ENCODE assay signal across 23 mouse cellular contexts in genomic region chr17:44170316-44170715, GRCm38 (mm10). TPM values are rescaled to one million over a fixed set of nuclear protein-coding genes. Genes with fewer than 3 reads are reported as not detected.
DNase-seq lines count a peak whose midpoint lies in the region; ATAC-seq and TF ChIP-seq lines count a peak whose summit lies in the region.
"Had no signal": no experiment of that assay in that cellular context is flagged by ENCODE, and none has a peak within 500 bp of the region (broad histone marks: within the 10 kb centered on the region; RNA-seq: fewer than 3 reads in every experiment).

No protein-coding gene starts in this region.

- H3K4me1 ChIP-seq in kidney, adult 2 months (ENCODE audit: control insufficient read depth, insufficient read depth, low read length), result peaks cover 3% of the 10 kb centered on the region; the same call in 1 of the 2 replicates
- H3K4me1 ChIP-seq in liver, postnatal 0 days (ENCODE audit: insufficient read depth), result no peaks in the 10 kb centered on the region
- H3K4me1 ChIP-seq in liver, embryonic 12.5 days, result no peaks in the 10 kb centered on the region
- H3K4me1 ChIP-seq: hindbrain, embryonic 12.5 days; limb, embryonic 10.5 days; neural tube, embryonic 15.5 days had no signal

- no peak overlapping the region for H3K27ac ChIP-seq in kidney, adult 2 months (ENCODE audit: insufficient read depth, low read depth, low read length)
- no peak overlapping the region for H3K27ac ChIP-seq in liver, postnatal 0 days (ENCODE audit: low read depth)
- no peak overlapping the region for H3K27ac ChIP-seq in liver, embryonic 12.5 days
- H3K27ac ChIP-seq: embryonic facial prominence, embryonic 15.5 days; hindbrain, embryonic 12.5 days; layer of hippocampus, adult 2 months; limb, embryonic 10.5 days; neural tube, embryonic 15.5 days had no signal

- WGBS in kidney, adult 2 months, result 65% methylated on average over 3 of the region's 3 CpGs
- WGBS in liver, postnatal 0 days (ENCODE audit: insufficient replicate concordance), result 75% methylated on average over 3 of the region's 3 CpGs
- WGBS in liver, embryonic 12.5 days (ENCODE audit: insufficient replicate concordance), result 72% methylated on average over 3 of the region's 3 CpGs

- no peak for TF ChIP-seq CTCF in kidney, adult 2 months (conservative IDR thresholded peaks at IDR 0.05; ENCODE audit: insufficient read depth, insufficient read length, low read depth, low read length)
- no peak for TF ChIP-seq CTCF in liver, postnatal 0 days (IDR thresholded peaks at IDR 0.05; ENCODE audit: low read depth)

- no peak for TF ChIP-seq POLR2A in kidney, adult 2 months (IDR thresholded peaks at IDR 0.05; ENCODE audit: low read depth, low read length)

- TF ChIP-seq EP300 in liver, postnatal 0 days (IDR thresholded peaks at IDR 0.05; ENCODE audit: low read depth), result no peak

- peak; percentile 62 for DNase-seq in adrenal gland, postnatal 10 days
- DNase-seq in adrenal gland, postnatal 4 days (ENCODE audit: low spot score in 2 of 2), result no peak
- DNase-seq in heart, adult 11 months, result peak; percentile 87
- DNase-seq in heart, adult 9 months (ENCODE audit: low spot score in 2 of 2), result no peak
- peak; percentile 53 for DNase-seq in kidney, adult 2 months
- DNase-seq in kidney, adult 9 months, result no peak
- peak; percentile 30 for DNase-seq in liver, postnatal 0 days
- DNase-seq: cerebellum, adult 9-10 months; liver; lung, adult 2 months; lung, postnatal 14 days; thymus, adult 18-20 months; thymus, postnatal 36 days had no signal

- H3K36me3 ChIP-seq in kidney, adult 2 months (ENCODE audit: control insufficient read depth, insufficient read depth, low read length), result no peaks in the 10 kb centered on the region
- H3K36me3 ChIP-seq in liver, postnatal 0 days (replicated peaks; ENCODE audit: insufficient read depth, low read length), result no peaks in the 10 kb centered on the region
- no peaks in the 10 kb centered on the region for H3K36me3 ChIP-seq in liver, embryonic 12.5 days
- H3K36me3 ChIP-seq: embryonic facial prominence, embryonic 15.5 days; hindbrain, embryonic 12.5 days; limb, embryonic 10.5 days; neural tube, embryonic 15.5 days had no signal

- no peaks in the 10 kb centered on the region for H3K9me3 ChIP-seq in liver, postnatal 0 days (ENCODE audit: low read length)
- no peaks in the 10 kb centered on the region for H3K9me3 ChIP-seq in liver, embryonic 12.5 days (replicated peaks)
- H3K9me3 ChIP-seq: embryonic facial prominence, embryonic 15.5 days; hindbrain, embryonic 12.5 days; limb, embryonic 10.5 days; neural tube, embryonic 15.5 days had no signal

- no peaks in the 10 kb centered on the region for H3K27me3 ChIP-seq in kidney, adult 2 months (replicated peaks; ENCODE audit: control insufficient read depth, insufficient read depth, low read length)
- no peaks in the 10 kb centered on the region for H3K27me3 ChIP-seq in liver, postnatal 0 days (ENCODE audit: insufficient read depth, low read length)
- H3K27me3 ChIP-seq in liver, embryonic 12.5 days (replicated peaks), result no peaks in the 10 kb centered on the region
- H3K27me3 ChIP-seq: embryonic facial prominence, embryonic 15.5 days; hindbrain, embryonic 12.5 days; neural tube, embryonic 15.5 days had no signal

- no peak overlapping the region for H3K4me3 ChIP-seq in kidney, adult 2 months (ENCODE audit: insufficient read depth, low read depth, low read length)
- no peak overlapping the region for H3K4me3 ChIP-seq in liver, postnatal 0 days (ENCODE audit: low read depth, low read length)
- no peak overlapping the region for H3K4me3 ChIP-seq in liver, embryonic 12.5 days
- H3K4me3 ChIP-seq: embryonic facial prominence, embryonic 15.5 days; hindbrain, embryonic 12.5 days; layer of hippocampus, adult 2 months; limb, embryonic 10.5 days; neural tube, embryonic 15.5 days had no signal

- no peak overlapping the region for H3K9ac ChIP-seq in liver, postnatal 0 days (replicated peaks)
- H3K9ac ChIP-seq in liver, embryonic 12.5 days, result no peak overlapping the region
- H3K9ac ChIP-seq: embryonic facial prominence, embryonic 15.5 days; hindbrain, embryonic 12.5 days; neural tube, embryonic 15.5 days had no signal

- ATAC-seq in liver, postnatal 0 days, result no peak
- no peak for ATAC-seq in liver, embryonic 12.5 days
- ATAC-seq: activated CD4-positive, CD25-positive, alpha-beta regulatory T cell, adult 4 months; forebrain, embryonic 14.5 days; intestine, postnatal 0 days had no signal

- H3K4me2 ChIP-seq in liver, postnatal 0 days (ENCODE audit: low read depth, low read length), result no peak overlapping the region
- H3K4me2 ChIP-seq in liver, embryonic 12.5 days, result no peak overlapping the region
- H3K4me2 ChIP-seq: embryonic facial prominence, embryonic 15.5 days; hindbrain, embryonic 12.5 days; midbrain, embryonic 11.5 days; neural tube, embryonic 15.5 days had no signal

RNA-seq across cellular contexts. Expression of gene Clic5, which starts 18.1 kb away (rescaled TPM):
- total RNA-seq in adrenal gland, postnatal 10 days (2021), result 10 to 100 TPM; 24.1 to 39.0 TPM
- 10 to 100 TPM in 1 of 2 experiments, 1 to 10 TPM in 1; 7.9 to 11.2 TPM for total RNA-seq in adrenal gland, postnatal 4 days (2021)
- polyA plus RNA-seq in kidney, adult 2 months (2012; rRNA removed), result 21.1 and 25.2 TPM in 2 replicates
- 0.28 and 0.30 TPM in 2 replicates for polyA plus RNA-seq in liver, postnatal 0 days (2015; fragmentation: Nextera tagmentation; extraction: Ambion mirVana)
- polyA plus RNA-seq in liver, embryonic 12.5 days (2016; fragmentation: Nextera tagmentation; extraction: Ambion mirVana), result 0.37 and 0.56 TPM in 2 replicates

Comparison
In these comparisons a context has a peak if more than half of its experiments do, and no peak if none do; other contexts are left out.
1. DNase-seq: peak in adrenal gland, postnatal 10 days (single experiment), heart, adult 11 months (single experiment), kidney, adult 2 months (single experiment) and liver, postnatal 0 days (single experiment); none in adrenal gland, postnatal 4 days (0 of 2), heart, adult 9 months (0 of 2) and kidney, adult 9 months (single experiment).
2. RNA of gene Clic5, which starts 18.1 kb away (polyA plus RNA-seq): 21.1 to 25.2 TPM in kidney, adult 2 months; 0.37 to 0.56 TPM in liver, embryonic 12.5 days and 0.28 to 0.30 TPM in liver, postnatal 0 days; every median in the first group is over 10 times any median in the second.